Mouse (Mus musculus) brain, embryonic 14.5 days (tissue): ENCODE data around the gene Senp3.

ENCODE experiments used
- CTCF ChIP-seq: fragments of 200-500 bp; IDR thresholded peaks from 2 replicates; pipeline ENCODE4 v1.5.1; 2012; ENCODE audit warnings: inconsistent platforms, mild to moderate bottlenecking, moderate library complexity, borderline replicate concordance; ENCODE audit not compliant: insufficient read depth, insufficient read length; ENCODE audit errors: extremely low read depth
- POLR2A ChIP-seq: fragments of 200-500 bp; IDR thresholded peaks from 2 replicates; pipeline ENCODE4 v1.6.1; 2012; ENCODE audit warnings: mild to moderate bottlenecking, inconsistent platforms, borderline replicate concordance; ENCODE audit not compliant: poor library complexity, insufficient read depth, insufficient read length, severe bottlenecking; ENCODE audit errors: extremely low read depth

- TF ChIP-seq CTCF, result no peak
- TF ChIP-seq POLR2A, result no peak
Observed at GRCm38 (mm10) chr11:69709554-69710446, 27.9 kb upstream of the Senp3 start.
